Mouse (Mus musculus) embryonic facial prominence, embryonic 15.5 days (tissue): ENCODE data around the gene Parp3. TPM values are rescaled to one million over a fixed set of nuclear protein-coding genes. Genes with fewer than 3 reads are reported as not detected.

Experiments
- ATAC-seq: fragments of 200-750 bp; cut with Nextera tagmentation; 2 replicates; pipeline ENCODE4 v1.8.0; 2017; ENCODE audit warnings: low read depth, moderate TSS enrichment; ENCODE audit not compliant: insufficient number of reproducible peaks, low FRiP score, low TSS enrichment
- H3K27ac ChIP-seq: fragments of 300-500 bp; sonication (generic); replicated peaks from 2 replicates; pipeline ENCODE4 v1.5.1; 2015; ENCODE audit warnings: mild to moderate bottlenecking, inconsistent platforms
- H3K27me3 ChIP-seq: fragments of 300-500 bp; sonication (generic); 2 replicates; pipeline ENCODE4 v1.6.1; 2015; ENCODE audit warnings: inconsistent platforms
- H3K36me3 ChIP-seq: fragments of 300-500 bp; sonication (generic); 2 replicates; pipeline ENCODE4 v1.6.1; 2015; ENCODE audit warnings: mild to moderate bottlenecking, inconsistent platforms
- H3K4me1 ChIP-seq: fragments of 300-500 bp; sonication (generic); 2 replicates; pipeline ENCODE4 v1.6.1; 2015; ENCODE audit warnings: inconsistent platforms
- H3K4me2 ChIP-seq: fragments of 300-500 bp; sonication (generic); replicated peaks from 2 replicates; pipeline ENCODE4 v1.6.1; 2015; ENCODE audit warnings: mild to moderate bottlenecking, inconsistent platforms
- H3K4me3 ChIP-seq: fragments of 300-500 bp; sonication (generic); replicated peaks from 2 replicates; pipeline ENCODE4 v1.5.1; 2015; ENCODE audit warnings: mild to moderate bottlenecking, inconsistent platforms
- H3K9ac ChIP-seq: fragments of 300-500 bp; sonication (generic); 2 replicates; pipeline ENCODE4 v1.6.1; 2015; ENCODE audit warnings: inconsistent platforms
- H3K9me3 ChIP-seq: fragments of 300-500 bp; sonication (generic); replicated peaks from 2 replicates; pipeline ENCODE4 v1.6.1; 2016; ENCODE audit warnings: inconsistent platforms
- WGBS: fragments of 180-500 bp; shearing (Covaris S2); methylation state at CpG from one replicate; pipeline ENCODE4 v1.1.7; 2015; 5-methylcytosine and 5-hydroxymethylcytosine counted together
- polyA plus RNA-seq: library from polyadenylated mRNA; unstranded; fragments of >200 nt; fragmentation: Nextera tagmentation; extraction: Ambion mirVana; gene quantifications from 2 replicates; pipeline ENCODE4 v1.2.1, GENCODE M21; 2015

The Parp3 gene
- polyA plus RNA-seq, 1 experiment from 2014 or later = 6.8 TPM

DNA sequence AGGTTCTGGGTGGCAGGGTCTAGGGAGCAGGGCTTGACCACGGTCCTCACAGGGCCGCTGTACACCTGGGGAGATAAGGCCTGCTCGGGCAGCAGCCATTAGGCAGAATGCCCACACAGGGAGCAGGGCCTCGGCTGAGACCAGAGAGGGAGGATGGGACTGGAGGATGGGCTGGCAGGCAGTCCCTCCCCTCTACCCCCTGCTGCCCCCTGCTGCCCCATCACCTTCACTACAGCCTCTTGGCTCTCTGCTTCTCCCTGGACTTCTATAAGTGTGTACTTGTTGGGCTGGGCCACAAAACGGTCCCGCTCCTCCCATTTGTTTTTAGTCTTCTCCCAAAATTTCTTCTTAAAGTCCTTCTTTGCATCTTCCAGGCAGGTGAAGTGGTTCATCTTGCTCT is 2.3 kb downstream of the Parp3 start:
- Histone ChIP-seq H3K4me3 (no peak overlapping the region; the same call in 1 of the 2 replicates), H3K27me3 (no peaks in the 10 kb centered on the region), H3K4me2 (peak overlapping the region; percentile 24; the same call in 1 of the 2 replicates), H3K36me3 (peaks cover 3% of the 10 kb centered on the region), H3K4me1 (peaks cover 63% of the 10 kb centered on the region), H3K9me3 (no peaks in the 10 kb centered on the region), H3K9ac (no peak overlapping the region), H3K27ac (no peak overlapping the region)
- WGBS = 7% methylated on average over 6 of the region's 6 CpGs
- ATAC-seq = no peak

DNA sequence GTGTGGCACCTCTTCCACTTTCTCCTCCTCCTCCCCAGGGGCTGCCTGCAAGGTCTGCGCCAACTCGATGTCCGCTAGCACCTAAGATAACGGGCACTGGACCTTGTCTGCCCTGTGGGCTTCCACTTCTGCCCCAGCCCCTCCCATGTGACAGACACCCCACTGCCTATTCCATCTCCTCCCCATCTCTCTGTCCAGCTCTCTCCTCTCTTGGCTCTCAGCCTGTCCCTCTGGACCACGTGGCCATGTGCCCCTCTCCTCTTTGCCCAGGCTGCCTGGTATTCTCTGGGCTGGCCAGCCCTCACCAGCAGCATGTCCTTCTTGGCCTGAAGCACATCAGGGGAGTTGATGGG is 3.0 kb downstream of the Parp3 start:
- ATAC-seq = no peak
- 76% methylated on average over 5 of the region's 5 CpGs for WGBS
- H3K9ac ChIP-seq = no peak overlapping the region
- H3K4me2 ChIP-seq = no peak overlapping the region
- H3K27me3 ChIP-seq = no peaks in the 10 kb centered on the region
- H3K4me3 ChIP-seq = no peak overlapping the region
- no peak overlapping the region for H3K27ac ChIP-seq
- no peaks in the 10 kb centered on the region for H3K9me3 ChIP-seq
- no peaks in the 10 kb centered on the region for H3K36me3 ChIP-seq
- peaks cover 63% of the 10 kb centered on the region for H3K4me1 ChIP-seq

DNA sequence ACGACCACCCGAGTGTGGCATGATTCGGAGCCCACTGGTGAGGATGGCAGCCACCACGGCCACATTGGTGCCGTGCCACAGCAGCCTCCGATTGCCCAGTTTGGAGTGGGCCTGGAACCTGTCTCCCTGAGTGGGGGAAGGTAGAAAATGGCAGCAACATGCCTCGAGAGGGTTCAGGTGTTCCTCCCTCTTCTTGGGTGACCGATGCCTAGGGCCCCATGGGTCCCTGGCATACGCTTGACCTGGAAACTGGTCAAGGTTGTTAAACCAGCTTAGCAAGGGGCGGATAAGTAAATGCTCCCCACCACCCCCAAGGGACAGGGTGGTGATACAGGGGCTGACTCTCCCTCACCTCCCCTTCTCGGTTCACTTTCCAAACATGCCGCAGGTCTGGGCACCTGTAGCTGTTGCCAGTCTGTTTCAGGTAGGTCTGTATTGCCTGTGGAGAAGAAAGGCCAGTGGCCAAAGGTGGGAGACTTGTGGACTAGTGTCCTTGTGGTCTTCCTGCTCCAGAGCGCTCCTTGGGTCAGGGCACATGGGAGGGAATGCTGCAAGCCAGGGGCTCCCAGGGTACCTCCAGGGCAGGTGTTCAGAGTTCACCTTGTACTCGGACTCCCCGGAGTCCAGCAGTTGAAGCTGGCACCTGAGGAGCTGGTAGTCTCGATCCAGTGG is 3.5 kb downstream of the Parp3 start:
- no peak overlapping the region for H3K4me3 ChIP-seq
- peaks cover 61% of the 10 kb centered on the region for H3K4me1 ChIP-seq
- no peaks in the 10 kb centered on the region for H3K9me3 ChIP-seq
- H3K9ac ChIP-seq = no peak overlapping the region
- H3K36me3 ChIP-seq = no peaks in the 10 kb centered on the region
- no peaks in the 10 kb centered on the region for H3K27me3 ChIP-seq
- 85% methylated on average over 16 of the region's 16 CpGs for WGBS
- no peak overlapping the region for H3K4me2 ChIP-seq
- no peak for ATAC-seq
- H3K27ac ChIP-seq = no peak overlapping the region

DNA sequence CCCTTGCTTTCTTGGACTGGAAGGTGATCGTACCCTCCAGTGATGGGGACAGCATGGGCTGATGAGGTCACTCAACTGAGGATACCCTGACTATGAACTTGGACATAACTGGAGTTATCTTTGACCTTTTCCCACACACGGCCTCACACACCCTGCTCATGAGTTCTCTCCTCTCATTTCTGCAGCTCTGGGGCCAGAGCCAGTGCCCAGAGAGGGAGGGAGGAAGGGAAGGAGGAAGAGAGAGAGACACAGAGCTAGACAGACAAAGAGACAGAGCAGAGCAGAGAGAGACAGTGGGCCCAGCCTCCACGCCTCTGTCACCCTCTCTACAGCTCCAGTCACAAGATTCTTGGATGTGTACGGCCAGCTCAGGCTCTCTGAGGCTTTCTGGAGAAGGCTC is 4.4 kb downstream of the Parp3 start:
- H3K9me3 ChIP-seq = no peaks in the 10 kb centered on the region
- no peak overlapping the region for H3K4me3 ChIP-seq
- no peaks in the 10 kb centered on the region for H3K27me3 ChIP-seq
- H3K36me3 ChIP-seq = no peaks in the 10 kb centered on the region
- no peak overlapping the region for H3K4me2 ChIP-seq
- peak overlapping the region; percentile 18; the same call in 1 of the 2 replicates for H3K27ac ChIP-seq
- WGBS = 63% methylated on average over 4 of the region's 4 CpGs
- H3K9ac ChIP-seq = no peak overlapping the region
- H3K4me1 ChIP-seq = peaks cover 54% of the 10 kb centered on the region
- no peak for ATAC-seq

DNA sequence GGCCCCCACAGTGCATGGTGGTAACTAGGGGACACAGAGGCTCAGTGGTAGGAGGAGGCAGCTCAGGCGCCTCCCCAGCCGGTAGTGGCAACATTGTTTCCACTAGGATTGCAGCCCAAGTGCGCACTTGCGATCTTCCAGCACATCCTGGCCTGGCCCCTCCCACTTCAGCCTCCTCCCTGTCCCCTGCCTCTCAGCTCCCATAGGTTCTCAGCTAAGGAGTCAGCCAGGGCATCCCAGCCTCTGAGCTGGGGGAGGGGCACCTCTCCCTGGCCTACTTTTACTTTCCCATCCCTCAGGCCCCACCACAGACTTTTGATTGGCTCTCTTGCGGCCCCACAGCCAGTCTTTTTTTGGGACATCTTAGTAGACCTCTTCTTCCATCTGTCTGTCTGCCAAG is 4.9 kb downstream of the Parp3 start:
- WGBS = 19% methylated on average over 5 of the region's 5 CpGs
- no peak overlapping the region for H3K4me3 ChIP-seq
- no peaks in the 10 kb centered on the region for H3K36me3 ChIP-seq
- no peaks in the 10 kb centered on the region for H3K9me3 ChIP-seq
- no peak overlapping the region for H3K9ac ChIP-seq
- ATAC-seq = no peak
- no peaks in the 10 kb centered on the region for H3K27me3 ChIP-seq
- peak overlapping the region; percentile 36 for H3K4me2 ChIP-seq
- H3K27ac ChIP-seq = 0 out of 2 replicates have a peak overlapping the region, but pooled peaks have one; percentile 48
- peaks cover 54% of the 10 kb centered on the region for H3K4me1 ChIP-seq

DNA sequence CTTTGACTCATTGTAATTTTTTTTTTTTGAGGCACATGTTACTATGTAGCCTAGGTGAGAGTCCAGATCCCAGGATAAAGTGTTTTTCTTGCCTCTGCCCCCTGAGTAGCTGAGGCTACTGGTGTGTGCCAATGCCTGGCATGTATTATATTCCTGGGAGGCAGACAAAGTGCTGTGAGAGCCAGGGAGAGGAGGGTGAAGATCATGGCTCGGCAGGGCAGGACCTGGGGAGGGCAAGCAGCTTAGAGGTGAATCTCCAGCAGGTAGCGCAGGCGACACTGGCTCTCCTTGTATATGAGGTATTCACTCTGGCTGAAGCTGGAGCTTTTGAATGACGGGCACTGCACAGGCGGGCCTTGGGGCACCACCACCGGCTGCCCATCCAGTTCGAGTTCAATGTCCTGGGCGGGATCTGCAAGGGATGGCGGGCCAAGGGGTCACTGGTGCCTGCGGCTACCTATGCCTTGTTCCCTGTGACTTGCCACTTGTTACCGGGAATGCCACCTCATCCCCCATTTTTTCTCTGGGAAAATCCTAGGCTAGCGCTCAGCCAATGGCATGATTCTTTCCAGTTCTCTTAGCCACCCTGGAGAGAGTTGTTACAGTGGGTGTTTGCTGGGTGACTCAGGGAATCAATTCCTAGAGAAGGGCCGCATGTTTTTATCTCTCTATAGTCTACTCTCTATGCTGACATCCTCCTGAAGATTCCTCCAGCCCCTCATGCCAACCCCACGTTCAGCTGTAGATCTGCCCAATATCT is 5.6 kb downstream of the Parp3 start:
- Histone ChIP-seq H3K9ac (no peak overlapping the region), H3K4me3 (no peak overlapping the region), H3K27me3 (no peaks in the 10 kb centered on the region), H3K4me1 (peaks cover 49% of the 10 kb centered on the region), H3K4me2 (peak overlapping the region; percentile 36), H3K9me3 (no peaks in the 10 kb centered on the region), H3K27ac (0 out of 2 replicates have a peak overlapping the region, but pooled peaks have one; percentile 48), H3K36me3 (no peaks in the 10 kb centered on the region)
- ATAC-seq = no peak
- WGBS = 62% methylated on average over 14 of the region's 14 CpGs

DNA sequence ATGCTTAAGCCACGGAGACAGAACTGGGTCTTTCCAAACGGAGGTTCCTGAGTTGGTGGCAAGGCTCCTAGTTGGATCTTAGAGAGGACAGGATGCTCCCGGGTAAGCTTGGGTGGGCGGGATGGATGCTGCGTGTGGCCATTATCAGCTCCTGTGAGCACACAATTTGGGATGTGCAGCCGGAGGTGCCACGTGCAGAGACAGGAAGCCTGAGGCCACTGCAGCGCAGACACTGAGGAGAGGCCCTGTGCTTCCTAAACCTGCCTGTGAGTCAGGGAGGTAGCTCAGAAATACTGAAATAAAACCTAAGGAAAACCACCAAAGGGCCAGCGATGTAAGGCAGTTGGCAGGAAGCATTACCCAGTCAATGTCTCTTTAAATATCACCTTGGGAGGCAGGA is 7.0 kb downstream of the Parp3 start:
- H3K9me3 ChIP-seq = no peaks in the 10 kb centered on the region
- no peak overlapping the region for H3K27ac ChIP-seq
- H3K27me3 ChIP-seq = no peaks in the 10 kb centered on the region; the same call in 1 of the 2 replicates
- ATAC-seq = no peak
- no peaks in the 10 kb centered on the region for H3K36me3 ChIP-seq
- H3K4me1 ChIP-seq = peaks cover 49% of the 10 kb centered on the region
- WGBS = 57% methylated on average over 9 of the region's 9 CpGs
- no peak overlapping the region for H3K4me3 ChIP-seq
- no peak overlapping the region for H3K4me2 ChIP-seq
- H3K9ac ChIP-seq = no peak overlapping the region

DNA sequence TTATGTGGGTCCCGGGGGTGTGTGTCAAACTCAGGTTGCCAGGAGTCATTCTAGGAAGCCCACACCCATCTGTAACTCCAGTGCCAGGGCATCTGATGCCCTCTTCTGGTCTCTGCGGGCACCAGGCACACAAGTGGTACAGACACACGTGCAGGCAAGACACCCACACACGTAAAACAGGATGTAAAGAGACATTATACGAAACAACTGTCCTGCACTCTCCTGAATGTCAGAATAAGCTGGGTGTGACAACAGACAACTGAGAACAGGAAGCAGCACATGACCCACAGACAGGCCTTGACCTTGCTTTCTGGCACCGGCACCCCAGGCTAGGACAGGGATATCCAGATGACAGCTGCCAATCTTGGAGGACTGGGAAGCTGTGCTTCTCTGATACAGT is 7.4 kb downstream of the Parp3 start:
- no peak overlapping the region for H3K4me2 ChIP-seq
- H3K4me1 ChIP-seq = peaks cover 49% of the 10 kb centered on the region
- 57% methylated on average over 6 of the region's 6 CpGs for WGBS
- no peak overlapping the region for H3K9ac ChIP-seq
- no peaks in the 10 kb centered on the region for H3K36me3 ChIP-seq
- no peaks in the 10 kb centered on the region for H3K9me3 ChIP-seq
- H3K4me3 ChIP-seq = no peak overlapping the region
- H3K27me3 ChIP-seq = no peaks in the 10 kb centered on the region; the same call in 1 of the 2 replicates
- ATAC-seq = no peak
- H3K27ac ChIP-seq = no peak overlapping the region

DNA sequence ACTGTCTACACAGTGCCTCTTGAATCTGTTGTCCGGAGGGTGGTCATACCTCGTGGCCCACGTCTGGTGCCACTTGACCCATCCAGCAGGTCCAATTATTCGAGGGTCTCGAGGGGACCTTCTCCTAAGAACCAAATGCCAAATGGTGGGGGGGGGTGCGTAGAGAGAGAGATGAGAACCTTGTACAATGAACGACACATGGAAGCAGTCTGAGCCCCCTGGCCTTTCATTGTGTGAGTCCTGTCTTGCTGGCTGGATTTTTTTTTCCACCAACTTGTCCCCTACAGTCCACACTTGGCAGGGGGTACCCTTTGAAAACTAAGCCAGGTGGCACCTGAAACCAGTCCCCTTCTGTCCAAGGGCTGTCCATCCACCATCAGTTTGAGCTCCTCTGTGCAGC is 9.0 kb downstream of the Parp3 start:
- Histone ChIP-seq H3K4me1 (peaks cover 41% of the 10 kb centered on the region), H3K9ac (no peak overlapping the region), H3K27me3 (peaks cover 5% of the 10 kb centered on the region; the same call in 1 of the 2 replicates), H3K4me3 (no peak overlapping the region), H3K36me3 (peaks cover 10% of the 10 kb centered on the region), H3K9me3 (no peaks in the 10 kb centered on the region), H3K27ac (no peak overlapping the region), H3K4me2 (no peak overlapping the region)
- WGBS = 83% methylated on average over 7 of the region's 7 CpGs
- no peak for ATAC-seq

DNA sequence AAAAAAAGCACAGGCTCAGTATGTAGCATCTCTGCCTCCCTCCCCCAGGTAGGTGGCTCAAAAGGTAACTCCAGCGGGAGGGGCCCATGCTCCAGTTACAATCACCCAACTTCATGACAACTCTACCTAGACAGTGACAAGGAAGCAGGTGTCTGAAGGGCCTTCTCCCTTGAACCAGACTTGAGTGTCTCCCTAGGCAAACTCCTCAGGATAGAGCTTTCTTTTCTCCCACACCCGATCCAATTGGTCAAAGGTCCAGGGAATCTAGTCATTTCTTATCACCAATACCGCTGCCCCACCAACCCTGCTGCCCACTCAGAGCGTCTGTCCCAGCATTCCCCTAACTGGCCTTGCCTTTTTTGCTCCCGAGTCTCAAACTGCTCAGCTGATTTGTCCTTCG is 10.0 kb downstream of the Parp3 start:
- Histone ChIP-seq H3K36me3 (peaks cover 18% of the 10 kb centered on the region), H3K9me3 (no peaks in the 10 kb centered on the region), H3K9ac (no peak overlapping the region), H3K4me1 (peaks cover 32% of the 10 kb centered on the region), H3K4me3 (no peak overlapping the region), H3K4me2 (no peak overlapping the region), H3K27ac (no peak overlapping the region), H3K27me3 (peaks cover 5% of the 10 kb centered on the region; the same call in 1 of the 2 replicates)
- ATAC-seq = no peak
- WGBS = 91% methylated on average over 6 of the region's 6 CpGs

DNA sequence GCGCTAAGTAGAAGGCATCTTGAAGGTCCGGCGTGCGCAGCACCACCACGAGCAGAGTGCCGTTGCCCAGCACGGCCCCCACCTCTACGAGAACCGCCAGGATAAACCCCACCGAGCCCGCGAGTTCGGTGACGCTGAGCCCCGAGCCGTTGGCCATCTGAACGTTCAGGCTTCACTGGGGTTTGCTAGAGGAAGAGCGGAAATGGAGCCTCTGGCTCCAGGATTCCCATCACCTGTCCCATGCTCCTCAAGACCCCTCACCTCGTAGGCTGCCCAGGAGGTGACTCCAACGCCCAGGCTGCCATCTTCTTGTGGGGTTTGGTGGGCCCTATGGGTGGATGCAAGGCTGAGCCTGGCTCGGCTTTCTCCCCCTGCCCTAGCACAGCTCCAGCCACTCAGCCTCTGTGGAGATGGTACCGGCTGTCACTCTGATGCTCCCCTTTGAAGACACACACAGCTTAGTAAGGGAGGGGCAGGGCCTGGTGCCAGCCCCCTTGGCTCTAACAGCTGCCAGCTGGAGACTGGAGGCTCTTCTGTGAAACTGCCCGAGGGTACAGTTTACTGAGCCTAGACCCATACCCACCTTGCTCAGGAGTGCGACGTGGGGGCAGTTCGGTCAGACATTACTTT is 11.1 kb downstream of the Parp3 start, which contains the start of gene Gpr62:
TSS of gene Gpr62 (minus strand) at position 368 of the 630 bp plus-strand sequence.
- H3K36me3 ChIP-seq = peaks cover 26% of the 10 kb centered on the region
- peak; percentile 31; the same call in 1 of the 2 replicates for ATAC-seq
- H3K27me3 ChIP-seq = peaks cover 5% of the 10 kb centered on the region; the same call in 1 of the 2 replicates
- peak within 1 kb of the TSS; percentile 61 for H3K9ac ChIP-seq
- peak within 1 kb of the TSS; percentile 98 for H3K4me2 ChIP-seq
- H3K9me3 ChIP-seq = no peaks in the 10 kb centered on the region
- H3K4me1 ChIP-seq = peaks cover 27% of the 10 kb centered on the region
- peak within 1 kb of the TSS; percentile 39; the same call in 1 of the 2 replicates for H3K27ac ChIP-seq
- 29% methylated on average over 26 of the region's 26 CpGs for WGBS
- H3K4me3 ChIP-seq = peak within 1 kb of the TSS; percentile 61
